Mouse (Mus musculus) CH12.LX (cell line): ENCODE measurements around the gene Gpr84. TPM values are rescaled to one million over a fixed set of nuclear protein-coding genes. Genes with fewer than 3 reads are reported as not detected.
A peak's percentile ranks its signal among the peaks of the same experiment; 100 is the strongest.

Experiments
- DNase-seq: peaks from one replicate; pipeline ENCODE4 v3.0.0-alpha.2; 2013; ENCODE audit errors: extremely low read depth
- H3K27ac ChIP-seq: 2 replicates; pipeline ENCODE4 v1.5.1; 2012; ENCODE audit warnings: low read depth, mild to moderate bottlenecking, control low read depth, moderate library complexity; ENCODE audit not compliant: insufficient read depth
- H3K27me3 ChIP-seq: replicated peaks from 2 replicates; pipeline ENCODE3; 2012; ENCODE audit warnings: inconsistent platforms
- H3K36me3 ChIP-seq, 2 experiments: replicated peaks in 1 of 2; 2 replicates each; pipeline versions ENCODE3 to v1.6.1; 2012; ENCODE audit warnings: inconsistent platforms in 1 of 2, low read length in 1 of 2, mild to moderate bottlenecking in 1 of 2, mixed read lengths in 1 of 2, moderate library complexity in 1 of 2; ENCODE audit not compliant: control insufficient read depth in 1 of 2, insufficient read depth in 1 of 2
- H3K4me1 ChIP-seq, 2 experiments: 2 replicates each; pipeline ENCODE4 v1.6.1; 2012; ENCODE audit warnings: inconsistent platforms in 1 of 2, moderate library complexity in 1 of 2; ENCODE audit not compliant: insufficient read depth in 2 of 2, control insufficient read depth in 1 of 2
- H3K4me2 ChIP-seq: 2 replicates; pipeline ENCODE4 v1.6.1; 2012; ENCODE audit warnings: low read depth, mild to moderate bottlenecking, control low read depth; ENCODE audit not compliant: poor library complexity, insufficient read depth, severe bottlenecking
- H3K4me3 ChIP-seq, 3 experiments: fragments of 150-350 bp in 1 of 3; sonication (generic) in 1 of 3; replicated peaks in 1 of 3; 2 replicates each; pipeline versions ENCODE3 to v1.5.1; 2011 to 2012; ENCODE audit warnings: low read depth in 2 of 3, low read length in 2 of 3, mild to moderate bottlenecking in 2 of 3, moderate library complexity in 2 of 3, control low read depth in 1 of 3, improper control_type of control experiment in 1 of 3, inconsistent platforms in 1 of 3, mixed read lengths in 1 of 3; ENCODE audit not compliant: poor library complexity in 1 of 3
- H3K79me2 ChIP-seq: replicated peaks from 2 replicates; pipeline ENCODE4 v1.6.1; 2012; ENCODE audit warnings: mild to moderate bottlenecking, moderate library complexity; ENCODE audit not compliant: control insufficient read depth, poor library complexity, insufficient read depth, severe bottlenecking; ENCODE audit errors: extremely low read depth
- H3K9ac ChIP-seq: 2 replicates; pipeline ENCODE4 v1.6.1; 2012; ENCODE audit warnings: low read depth, mild to moderate bottlenecking, control low read depth, moderate library complexity; ENCODE audit not compliant: insufficient read depth
- H3K9me3 ChIP-seq: replicated peaks from 2 replicates; pipeline ENCODE3; 2012; ENCODE audit warnings: low read length, inconsistent platforms, mixed read lengths
- BHLHE40 ChIP-seq: IDR thresholded peaks from 2 replicates; pipeline ENCODE4 v1.6.1; 2011; ENCODE audit warnings: mild to moderate bottlenecking, low read depth, low read length, improper control_type of control experiment
- CHD1 ChIP-seq: IDR thresholded peaks from 2 replicates; pipeline ENCODE4 v1.6.1; 2012; ENCODE audit warnings: low read depth, low read length, improper control_type of control experiment, inconsistent platforms
- CHD2 ChIP-seq: IDR thresholded peaks from 2 replicates; pipeline ENCODE4 v1.6.1; 2011; ENCODE audit warnings: low read length, improper control_type of control experiment
- CTCF ChIP-seq, 2 experiments: IDR thresholded peaks in 1 of 2; conservative IDR thresholded peaks in 1 of 2; 2 replicates each; pipeline ENCODE4 v1.5.1; 2011 to 2012; ENCODE audit warnings: low read depth in 2 of 2, low read length in 2 of 2, improper control_type of control experiment in 1 of 2, inconsistent platforms in 1 of 2, mild to moderate bottlenecking in 1 of 2, moderate library complexity in 1 of 2
- ELF1 ChIP-seq: IDR thresholded peaks from 2 replicates; pipeline ENCODE4 v1.6.1; 2014; ENCODE audit warnings: low read depth, mild to moderate bottlenecking, inconsistent platforms, low read length, improper control_type of control experiment
- EP300 ChIP-seq: IDR thresholded peaks from 2 replicates; pipeline ENCODE4 v1.6.1; 2011; ENCODE audit warnings: low read length, improper control_type of control experiment
- GABPA ChIP-seq: IDR thresholded peaks from 2 replicates; pipeline ENCODE4 v1.6.1; 2012; ENCODE audit warnings: low read depth, low read length, improper control_type of control experiment, inconsistent platforms; ENCODE audit not compliant: insufficient replicate concordance
- HCFC1 ChIP-seq: IDR thresholded peaks from 2 replicates; pipeline ENCODE4 v1.6.1; 2012; ENCODE audit warnings: low read depth, mild to moderate bottlenecking, inconsistent platforms, low read length, improper control_type of control experiment
- JUN ChIP-seq: IDR thresholded peaks from 2 replicates; pipeline ENCODE4 v1.6.1; 2011; ENCODE audit warnings: low read depth, mild to moderate bottlenecking, low read length, improper control_type of control experiment, moderate library complexity; ENCODE audit not compliant: insufficient read depth
- JUND ChIP-seq: conservative IDR thresholded peaks from 2 replicates; pipeline ENCODE4 v1.6.1; 2011; ENCODE audit warnings: low read depth, low read length, improper control_type of control experiment
- KAT2A ChIP-seq: IDR thresholded peaks from 2 replicates; pipeline ENCODE4 v1.6.1; 2012; ENCODE audit warnings: low read length, improper control_type of control experiment, inconsistent platforms; ENCODE audit not compliant: insufficient replicate concordance
- MAFK ChIP-seq: IDR thresholded peaks from 2 replicates; pipeline ENCODE4 v1.6.1; 2011; ENCODE audit warnings: low read length, improper control_type of control experiment; ENCODE audit not compliant: insufficient replicate concordance
- MAX ChIP-seq: IDR thresholded peaks from 2 replicates; pipeline ENCODE4 v1.6.1; 2011; ENCODE audit warnings: low read length, improper control_type of control experiment
- MAZ ChIP-seq: IDR thresholded peaks from 2 replicates; pipeline ENCODE4 v1.6.1; 2012; ENCODE audit warnings: low read depth, mild to moderate bottlenecking, inconsistent platforms, low read length, improper control_type of control experiment, moderate library complexity
- MXI1 ChIP-seq: IDR thresholded peaks from 2 replicates; pipeline ENCODE4 v1.6.1; 2011; ENCODE audit warnings: mild to moderate bottlenecking, low read depth, low read length, improper control_type of control experiment
- MYC ChIP-seq: IDR thresholded peaks from 2 replicates; pipeline ENCODE4 v1.6.1; 2011; ENCODE audit warnings: low read depth, mild to moderate bottlenecking, improper control_type of control experiment, low read length
- NELFE ChIP-seq: IDR thresholded peaks from 2 replicates; pipeline ENCODE4 v1.6.1; 2011; ENCODE audit warnings: low read depth, low read length, improper control_type of control experiment
- NRF1 ChIP-seq: IDR thresholded peaks from 2 replicates; pipeline ENCODE4 v1.6.1; 2014; ENCODE audit warnings: low read depth, mild to moderate bottlenecking, inconsistent platforms, low read length, improper control_type of control experiment, moderate library complexity
- PAX5 ChIP-seq: IDR thresholded peaks from 2 replicates; pipeline ENCODE4 v1.6.1; 2012; ENCODE audit warnings: low read length, inconsistent platforms, mixed read lengths
- POLR2A ChIP-seq: IDR thresholded peaks from 2 replicates; pipeline ENCODE4 v1.6.1; 2011; ENCODE audit warnings: low read depth, mild to moderate bottlenecking, improper control_type of control experiment, low read length
- POLR2AphosphoS2 ChIP-seq: IDR thresholded peaks from 2 replicates; pipeline ENCODE4 v1.6.1; 2011; ENCODE audit warnings: low read depth, low read length, improper control_type of control experiment
- RAD21 ChIP-seq: IDR thresholded peaks from 2 replicates; pipeline ENCODE4 v1.6.1; 2011; ENCODE audit warnings: low read depth, mild to moderate bottlenecking, low read length, improper control_type of control experiment, moderate library complexity
- RCOR1 ChIP-seq: conservative IDR thresholded peaks from 2 replicates; pipeline ENCODE4 v1.6.1; 2012; ENCODE audit warnings: low read depth, mild to moderate bottlenecking, inconsistent platforms, low read length, improper control_type of control experiment
- SMC3 ChIP-seq: IDR thresholded peaks from 2 replicates; pipeline ENCODE4 v1.6.1; 2011; ENCODE audit warnings: low read depth, low read length, improper control_type of control experiment
- TBP ChIP-seq: conservative IDR thresholded peaks from 2 replicates; pipeline ENCODE4 v1.6.1; 2011; ENCODE audit warnings: low read depth, low read length, improper control_type of control experiment
- TCF12 ChIP-seq: IDR thresholded peaks from 2 replicates; pipeline ENCODE4 v1.6.1; 2014; ENCODE audit warnings: low read depth, mild to moderate bottlenecking, inconsistent platforms, low read length, improper control_type of control experiment
- USF1 ChIP-seq: IDR thresholded peaks from 2 replicates; pipeline ENCODE4 v1.6.1; 2014; ENCODE audit warnings: low read depth, mild to moderate bottlenecking, inconsistent platforms, low read length, improper control_type of control experiment
- USF2 ChIP-seq: conservative IDR thresholded peaks from 2 replicates; pipeline ENCODE4 v1.6.1; 2011; ENCODE audit warnings: low read depth, low read length, improper control_type of control experiment
- ZC3H11A ChIP-seq: IDR thresholded peaks from 2 replicates; pipeline ENCODE4 v1.6.1; 2012; ENCODE audit warnings: low read depth, mild to moderate bottlenecking, inconsistent platforms, low read length, improper control_type of control experiment
- ZMIZ1 ChIP-seq: IDR thresholded peaks from 2 replicates; pipeline ENCODE4 v1.6.1; 2012; ENCODE audit warnings: low read depth, mild to moderate bottlenecking, inconsistent platforms, low read length, improper control_type of control experiment
- ZNF384 ChIP-seq: IDR thresholded peaks from 2 replicates; pipeline ENCODE4 v1.6.1; 2012; ENCODE audit warnings: low read depth, low read length, improper control_type of control experiment, inconsistent platforms
- dilution Hi-C: fragments of 300-500 bp; cut with MboI; formaldehyde crosslinking; loops from 2 replicates; pipeline ENCODE4 v1.14.3; 2020; ENCODE audit warnings: low sequenced_read_pairs; ENCODE audit not compliant: extremely low pct_unique_long_range_greater_than_20kb, extremely low pct_ligation_motif_present
- in situ Hi-C: fragments of 300-500 bp; cut with MboI; formaldehyde crosslinking; loops from 3 replicates; pipeline ENCODE4 v1.14.3; 2019; ENCODE audit warnings: low sequenced_read_pairs, low pct_ligation_motif_present, low pct_unique_long_range_greater_than_20kb, mixed read lengths
- polyA plus RNA-seq: library from polyadenylated mRNA; unstranded; fragments of >175 nt; gene quantifications from 2 replicates; pipeline ENCODE4 v1.2.1, GENCODE M21; 2012; ENCODE audit warnings: low read depth; ENCODE audit not compliant: insufficient read length
- total RNA-seq, 2 experiments: library from RNA; depleted of rRNA; stranded (reverse); fragments of 300-350 nt in 1 of 2; fragments of >200 nt in 1 of 2; gene quantifications; 2 replicates each; pipeline ENCODE4 v1.2.3; 2012 to 2014

The Gpr84 gene
- total and polyA plus RNA-seq, 3 experiments: 0.42 to 1.4 (median 0.66) TPM

GRCm38 (mm10) chr15:103352856-103353255, 42.4 kb upstream of the Gpr84 start:
- in situ Hi-C loops: loop anchor here (5.0 kb wide), 2 partner anchors 34 to 89 kb away; no protein-coding TSS in a partner anchor
- Histone ChIP-seq H3K9ac (no peak overlapping the region), H3K27ac (no peak overlapping the region), H3K4me3 (no peak overlapping the region), H3K4me2 (no peak overlapping the region), H3K4me1 (peaks cover 18 to 66% of the 10 kb centered on the region in 2 experiments), H3K36me3 (peaks cover 0 to 17% of the 10 kb centered on the region in 2 experiments), H3K79me2 (no peaks in the 10 kb centered on the region), H3K9me3 (no peaks in the 10 kb centered on the region), H3K27me3 (no peaks in the 10 kb centered on the region)
- DNase-seq: peak; percentile 80
- dilution Hi-C loops: no loop called here
- TF ChIP-seq MYC (no peak), PAX5 (no peak), ZMIZ1 (no peak), CHD2 (no peak), ELF1 (no peak), POLR2A (no peak), SMC3 (peak; percentile 78), CTCF (conservative IDR thresholded peaks at IDR 0.05 in 1 of 2, IDR thresholded peaks at IDR 0.05 in 1 of 2; ENCODE audit: low read depth in 2 of 2, low read length in 2 of 2) (peak; percentile 87 to 96), RAD21 (peak; percentile 57), JUN (no peak), USF2 (no peak), NRF1 (no peak)

- Histone ChIP-seq H3K9me3 (no peaks in the 10 kb centered on the region), H3K27ac (no peak overlapping the region), H3K79me2 (no peaks in the 10 kb centered on the region), H3K4me1 (peaks cover 0 to 22% of the 10 kb centered on the region in 2 experiments; a peak in 2 of 4 replicates), H3K9ac (no peak overlapping the region), H3K4me3 (no peak overlapping the region), H3K36me3 (peaks cover 0 to 22% of the 10 kb centered on the region in 2 experiments), H3K27me3 (no peaks in the 10 kb centered on the region), H3K4me2 (no peak overlapping the region)
- in situ Hi-C loops: no loop called here
- dilution Hi-C loops: no loop called here
- peak; percentile 95 for DNase-seq
- TF ChIP-seq PAX5 (no peak), NRF1 (0 out of 2 replicates have a peak, but pooled peaks have one; percentile 23), MAX (peak; percentile 53; the same call in 1 of the 2 replicates), ZNF384 (peak; percentile 80), CHD1 (no peak), RAD21 (peak; percentile 88), POLR2AphosphoS2 (no peak), SMC3 (peak; percentile 94), POLR2A (no peak), ZMIZ1 (no peak), CTCF (conservative IDR thresholded peaks at IDR 0.05 in 1 of 2, IDR thresholded peaks at IDR 0.05 in 1 of 2; ENCODE audit: low read depth in 2 of 2, low read length in 2 of 2) (peak in 1 of 2 experiments; percentile 94; a peak in 3 of 4 replicates), JUND (peak; percentile 90), RCOR1 (0 out of 2 replicates have a peak, but pooled peaks have one; percentile 19), TCF12 (0 out of 2 replicates have a peak, but pooled peaks have one; percentile 41), JUN (no peak), USF1 (no peak), ZC3H11A (peak; percentile 43), KAT2A (no peak), MAFK (no peak), MYC (peak; percentile 78; the same call in 1 of the 2 replicates), TBP (no peak), GABPA (no peak), NELFE (peak; percentile 57; the same call in 1 of the 2 replicates), MAZ (peak; percentile 99), EP300 (0 out of 2 replicates have a peak, but pooled peaks have one; percentile 35), MXI1 (peak; percentile 65; the same call in 1 of the 2 replicates), HCFC1 (peak; percentile 28; the same call in 1 of the 2 replicates), BHLHE40 (peak; percentile 30; the same call in 1 of the 2 replicates)
Measured at GRCm38 (mm10) chr15:103347275-103347684, 36.9 kb upstream of the Gpr84 start.
